Mouse (Mus musculus): Measurements from ENCODE around the gene Slc6a11.

Gene Slc6a11

DNA sequence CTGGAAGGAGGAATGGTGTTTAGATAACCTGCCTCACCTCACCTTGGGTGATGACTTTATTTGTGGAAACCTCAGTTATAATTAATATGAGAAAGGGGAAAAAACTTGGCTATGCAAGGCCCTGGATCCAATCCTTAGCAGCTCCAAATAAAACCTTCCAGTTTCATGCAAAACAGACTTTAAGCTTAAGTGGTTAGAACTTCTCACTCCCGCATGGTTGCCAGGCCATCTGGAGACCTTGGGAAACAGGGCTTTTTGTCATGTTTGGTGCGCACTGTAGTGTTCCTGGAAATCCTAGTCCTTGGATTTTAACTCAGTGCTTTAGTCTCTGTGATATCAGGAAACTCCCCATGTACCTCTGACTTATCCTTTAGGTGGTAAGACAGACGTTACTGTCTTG, 47.1 kb downstream of the Slc6a11 start:
- DNase-seq (ENCODE audit: low read depth, low spot score), result no peak

DNA sequence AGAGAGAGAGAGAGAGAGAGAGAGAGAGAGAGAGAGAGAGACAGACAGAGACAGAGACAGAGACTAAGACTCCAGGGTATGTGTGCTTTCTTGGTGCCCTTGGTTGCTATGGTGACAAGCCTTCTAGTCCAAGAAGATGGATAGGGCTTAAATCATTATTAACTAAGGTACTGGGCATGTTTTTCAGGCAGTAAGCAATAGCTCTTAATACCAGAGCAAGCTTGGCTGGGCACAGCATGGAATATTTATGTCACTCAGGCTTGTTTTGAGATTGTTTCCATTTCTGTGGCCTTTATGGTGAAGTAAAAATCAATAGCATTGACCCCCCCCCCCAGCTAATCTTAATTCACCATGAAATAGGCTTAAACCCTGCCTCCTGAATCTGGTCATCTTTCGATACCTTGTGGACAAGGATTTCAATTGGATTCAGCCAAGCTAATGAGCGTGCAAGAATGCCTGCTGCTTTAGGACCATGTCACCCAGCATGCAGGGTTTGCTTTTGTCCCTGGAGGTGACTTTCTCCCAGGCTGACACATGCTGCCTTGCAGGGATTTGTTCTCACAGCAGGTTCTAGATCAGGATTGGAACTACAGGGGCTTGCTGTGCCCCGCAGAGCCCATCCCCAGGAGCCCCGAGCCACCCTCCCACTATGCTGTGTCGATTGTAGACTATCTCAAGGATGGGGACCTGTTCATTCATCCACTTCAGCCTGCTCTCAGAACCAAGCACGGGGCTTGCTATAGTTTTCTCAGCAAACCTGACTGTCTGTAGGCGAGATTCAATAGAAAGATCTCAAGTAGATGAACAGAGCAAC, 51.5 kb downstream of the Slc6a11 start:
- DNase-seq (ENCODE audit: low read depth, low spot score), result no peak

DNA sequence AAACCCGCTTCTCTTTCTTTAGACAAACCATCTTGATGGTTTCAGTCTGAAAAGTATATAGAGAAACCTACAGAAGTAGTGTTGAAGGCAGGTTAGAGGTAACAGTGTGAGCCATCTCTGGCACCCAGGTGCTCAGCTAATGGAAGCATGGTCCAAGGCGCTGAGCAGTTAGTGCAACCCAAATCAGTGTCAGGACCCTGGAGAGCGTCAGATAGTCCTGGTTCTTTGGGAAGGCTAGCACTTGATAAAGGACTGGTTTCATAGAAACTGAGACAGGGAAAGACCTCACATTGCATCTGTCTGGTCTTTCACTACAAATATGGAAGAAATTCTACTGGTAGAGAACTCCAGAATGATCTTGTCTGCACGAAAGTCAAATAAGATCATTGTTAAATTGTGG, 56.1 kb downstream of the Slc6a11 start:
- DNase-seq (ENCODE audit: low read depth, low spot score), result peak; percentile 45

DNA sequence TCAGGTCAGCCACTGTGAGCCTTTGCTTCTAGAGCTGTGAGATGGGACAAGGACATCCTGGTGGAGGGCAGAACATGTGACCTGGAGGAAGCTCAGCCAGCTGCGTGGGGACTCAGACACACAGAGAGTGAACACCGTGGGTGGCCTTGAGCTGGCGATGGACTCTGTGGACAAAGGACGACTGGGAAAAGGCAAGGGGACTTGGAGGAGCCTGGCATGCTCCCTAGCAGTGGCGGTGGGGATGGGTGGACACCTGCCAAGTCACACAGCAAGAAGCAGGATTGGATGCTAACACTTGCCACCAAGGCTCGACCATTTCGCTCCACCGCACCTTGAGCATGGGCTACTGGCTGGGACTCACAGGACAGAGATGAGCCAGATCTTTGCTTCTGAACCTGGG, 57.8 kb downstream of the Slc6a11 start:
- DNase-seq (ENCODE audit: low read depth, low spot score), result no peak

GRCm38 (mm10) chr6:114195998-114196397, 65.0 kb downstream of the Slc6a11 start:
- no peak for DNase-seq (ENCODE audit: low read depth, low spot score)

GRCm38 (mm10) chr6:114199200-114199845, 68.3 kb downstream of the Slc6a11 start:
- peak; percentile 20 for DNase-seq (ENCODE audit: low read depth, low spot score)

- no peak for DNase-seq (ENCODE audit: low read depth, low spot score)
These were observed 73.5 kb downstream of the Slc6a11 start for GRCm38 (mm10) chr6:114204557-114204956.

- no peak for DNase-seq (ENCODE audit: low read depth, low spot score)
These were observed 77.3 kb downstream of the Slc6a11 start for GRCm38 (mm10) chr6:114208296-114208695.

- DNase-seq (ENCODE audit: low read depth, low spot score), result no peak
These were observed 83.4 kb downstream of the Slc6a11 start for GRCm38 (mm10) chr6:114214393-114214792.

- DNase-seq (ENCODE audit: low read depth, low spot score), result no peak
These were observed 85.8 kb downstream of the Slc6a11 start for GRCm38 (mm10) chr6:114216741-114217414.

DNA sequence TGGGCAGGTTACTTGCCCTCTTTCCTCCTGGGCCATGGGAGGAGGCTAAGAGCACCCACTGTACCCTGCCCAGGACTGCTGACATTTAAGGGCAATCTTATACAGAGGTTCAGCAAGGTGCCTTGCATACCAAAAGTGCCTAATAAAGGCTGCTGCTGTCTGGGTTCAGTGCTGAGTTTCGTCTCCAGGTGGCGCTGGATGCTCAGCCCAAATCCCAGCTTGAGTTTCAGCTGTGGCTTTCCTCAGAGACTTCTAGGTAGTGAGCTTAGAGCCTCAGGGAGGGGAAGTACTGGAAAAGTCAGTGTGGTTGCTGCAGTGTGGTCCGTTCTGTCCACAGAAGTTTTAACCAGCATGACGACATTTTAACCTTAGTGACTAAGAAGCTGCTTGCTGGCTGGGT, 93.4 kb downstream of the Slc6a11 start:
- DNase-seq (ENCODE audit: low read depth, low spot score), result peak; percentile 53

- DNase-seq (ENCODE audit: low read depth, low spot score), result no peak
These were observed 96.3 kb downstream of the Slc6a11 start for GRCm38 (mm10) chr6:114227378-114227777.

DNA sequence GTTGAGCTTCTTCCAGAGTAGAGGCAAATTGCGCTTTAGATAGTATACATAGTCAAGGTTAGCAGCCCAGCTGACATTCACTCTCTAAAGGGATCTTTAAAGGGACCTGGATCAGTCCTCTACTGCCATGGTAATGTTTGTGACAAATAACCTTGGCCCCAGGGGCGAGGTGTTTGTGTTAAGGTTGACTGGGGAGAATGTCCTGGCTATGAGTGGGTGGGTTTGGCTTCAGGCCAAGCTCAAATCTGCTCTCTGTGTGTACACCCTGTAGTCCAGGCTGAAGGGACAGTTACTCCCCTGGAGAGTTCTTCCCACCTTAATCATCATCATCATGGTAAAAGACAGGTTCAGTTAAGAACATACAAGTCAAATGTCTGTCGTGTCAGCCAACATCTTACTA, 97.2 kb downstream of the Slc6a11 start:
- no peak for DNase-seq (ENCODE audit: low read depth, low spot score)

GRCm38 (mm10) chr6:114238892-114239644, 108.0 kb downstream of the Slc6a11 start:
- DNase-seq (ENCODE audit: low read depth, low spot score), result no peak

GRCm38 (mm10) chr6:114245665-114246064, 114.6 kb downstream of the Slc6a11 start:
- no peak for DNase-seq (ENCODE audit: low read depth, low spot score)

DNA sequence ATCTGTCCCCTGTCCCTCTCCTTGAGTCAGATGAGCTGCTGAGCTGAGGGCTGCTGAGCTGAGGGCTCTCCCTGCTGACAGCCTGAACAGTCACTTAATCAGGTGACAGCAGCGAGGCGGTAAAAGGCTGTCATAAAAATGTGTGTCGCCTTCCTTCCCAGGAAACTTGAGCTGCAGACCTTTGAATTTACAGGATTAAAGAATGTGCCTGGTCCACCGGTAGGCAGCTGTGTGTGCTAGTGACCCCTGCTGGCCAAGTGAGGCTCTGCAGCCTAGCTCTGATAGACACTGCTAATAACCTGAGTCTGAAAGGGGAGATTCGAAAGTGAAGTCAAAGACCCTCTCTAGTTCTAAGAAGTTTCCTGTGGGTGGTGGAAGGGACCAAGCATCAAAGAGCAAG, 119.3 kb downstream of the Slc6a11 start:
- peak; percentile 76 for DNase-seq (ENCODE audit: low read depth, low spot score)

- DNase-seq (ENCODE audit: low read depth, low spot score), result no peak
These were observed 123.9 kb downstream of the Slc6a11 start for GRCm38 (mm10) chr6:114254927-114255326.

- no peak for DNase-seq (ENCODE audit: low read depth, low spot score)
These were observed 126.8 kb downstream of the Slc6a11 start for GRCm38 (mm10) chr6:114257762-114258361.

- DNase-seq (ENCODE audit: low read depth, low spot score), result no peak
These were observed 127.7 kb downstream of the Slc6a11 start for GRCm38 (mm10) chr6:114258661-114259193.

- no peak for DNase-seq (ENCODE audit: low read depth, low spot score)
These were observed 130.6 kb downstream of the Slc6a11 start for GRCm38 (mm10) chr6:114261609-114262008.

GRCm38 (mm10) chr6:114264010-114264409, 133.0 kb downstream of the Slc6a11 start:
- no peak for DNase-seq (ENCODE audit: low read depth, low spot score)

All from 3T3-L1 (cell line).